Mouse (Mus musculus) left cerebral cortex, adult 18-20 months (tissue): ENCODE measurements around the gene Lce6a. TPM values are rescaled to one million over a fixed set of nuclear protein-coding genes. Genes with fewer than 3 reads are reported as not detected.

Experiments used
- DNase-seq, 2 experiments: peaks; one replicate each; pipeline ENCODE4 v3.0.0; 2021 to 2022; ENCODE audit warnings: low spot score in 2 of 2, mixed read lengths in 1 of 2
- total RNA-seq, 2 experiments: library from RNA; stranded (reverse); gene quantifications; 2 replicates each; pipeline ENCODE4 v1.2.3; 2021

The Lce6a gene
- total RNA-seq, 2 experiments from 2014 or later, result not detected

- no peak for DNase-seq
Observed at GRCm38 (mm10) chr3:92572514-92573155, 48.8 kb downstream of the Lce6a start.

Other genes starting within 250 kb of the Lce6a start
- gene Sprr2h, start 236.0 kb downstream of the Lce6a start, total RNA-seq, result not detected
- not detected for gene Sprr2i, start 213.7 kb downstream of the Lce6a start, total RNA-seq
- not detected for gene Sprr2j-ps, start 203.6 kb downstream of the Lce6a start, total RNA-seq
- 1 to 10 TPM; 2.3 to 2.9 TPM for gene Gm9774, start 192.2 kb downstream of the Lce6a start, total RNA-seq
- not detected for gene Sprr2k, start 189.1 kb downstream of the Lce6a start, total RNA-seq
- not detected for gene Sprr1b, start 182.9 kb downstream of the Lce6a start, total RNA-seq
- gene Sprr3, start 162.9 kb downstream of the Lce6a start, total RNA-seq, result not detected
- gene Sprr1a, start 135.8 kb downstream of the Lce6a start, total RNA-seq, result not detected
- not detected for gene Sprr4, start 121.2 kb downstream of the Lce6a start, total RNA-seq
- not detected for gene 2310046K23Rik, start 87.1 kb downstream of the Lce6a start, total RNA-seq
- not detected for gene Ivl, start 47.9 kb downstream of the Lce6a start, total RNA-seq
- gene Smcp, start 32.7 kb downstream of the Lce6a start, total RNA-seq, result not detected
- gene 2210017I01Rik, start 14.2 kb downstream of the Lce6a start, total RNA-seq, result not detected
- gene Lce1a1, start 26.6 kb upstream of the Lce6a start, total RNA-seq, result not detected
- not detected for gene Lce1b, start 35.3 kb upstream of the Lce6a start, total RNA-seq
- not detected for gene Lce1a2, start 48.7 kb upstream of the Lce6a start, total RNA-seq
- not detected for gene Lce1c, start 57.6 kb upstream of the Lce6a start, total RNA-seq
- not detected for gene Lce1d, start 65.5 kb upstream of the Lce6a start, total RNA-seq
- gene Lce1e, start 87.4 kb upstream of the Lce6a start, total RNA-seq, result not detected
- gene Lce1f, start 98.7 kb upstream of the Lce6a start, total RNA-seq, result not detected
- not detected for gene Gm38119, start 117.4 kb upstream of the Lce6a start, total RNA-seq
- not detected for gene Lce1g, start 130.7 kb upstream of the Lce6a start, total RNA-seq
- gene Lce1h, start 143.4 kb upstream of the Lce6a start, total RNA-seq, result not detected
- gene Lce1i, start 157.2 kb upstream of the Lce6a start, total RNA-seq, result not detected
- not detected for gene Lce1j, start 168.9 kb upstream of the Lce6a start, total RNA-seq
- gene Lce1k, start 186.2 kb upstream of the Lce6a start, total RNA-seq, result not detected
- not detected for gene Kprp, start 205.6 kb upstream of the Lce6a start, total RNA-seq
- not detected for gene Lce1l, start 229.6 kb upstream of the Lce6a start, total RNA-seq
- gene 2310050C09Rik, start 248.6 kb upstream of the Lce6a start, total RNA-seq, result not detected